Mouse (Mus musculus) spleen, postnatal 4 days (tissue): ENCODE measurements around the gene Smoc1.

Source experiments
- DNase-seq, 2 experiments: peaks; one replicate each; pipeline ENCODE4 v3.0.0; 2022; ENCODE audit warnings: low spot score in 2 of 2

Gene Smoc1

DNA sequence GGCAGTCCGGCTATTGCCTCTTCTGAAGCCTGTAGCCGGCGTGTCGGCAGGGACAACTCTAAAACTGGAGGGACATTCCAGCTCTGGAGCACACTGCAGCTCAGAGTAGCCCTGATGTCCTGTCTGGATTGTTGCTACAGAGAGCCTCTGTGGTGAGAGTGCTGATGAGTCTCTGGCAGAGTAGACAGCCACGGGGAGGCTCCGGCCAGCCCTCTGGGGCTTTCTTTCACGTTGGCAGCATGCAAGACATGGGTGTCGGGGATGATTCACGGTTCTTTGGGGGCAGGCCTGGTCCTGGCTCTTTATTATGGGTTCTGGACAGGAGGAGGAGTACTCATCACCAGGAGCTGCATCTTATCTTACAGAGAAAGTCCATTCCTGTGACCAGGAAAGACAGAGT, 140.5 kb downstream of the Smoc1 start:
- no peak for DNase-seq

DNA sequence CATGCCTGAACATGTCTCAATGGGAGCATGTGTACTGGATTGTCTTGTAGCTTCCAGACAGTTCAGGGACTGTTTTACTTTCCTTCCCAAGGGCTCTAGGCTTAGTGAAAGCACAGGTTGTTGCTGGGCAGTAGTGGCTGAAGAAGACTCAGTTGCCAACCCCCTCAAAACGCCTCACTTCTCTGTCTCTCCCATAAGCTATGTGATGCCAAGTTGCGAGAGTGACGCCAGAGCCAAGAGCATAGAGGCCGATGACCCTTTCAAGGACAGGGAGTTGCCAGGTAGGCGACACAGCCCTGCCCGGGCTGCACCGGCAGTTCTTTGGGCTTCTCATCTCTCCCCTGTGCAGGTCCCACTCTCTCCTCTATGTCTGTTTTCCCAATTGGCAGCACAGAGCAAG, 141.4 kb downstream of the Smoc1 start:
- no peak for DNase-seq

DNA sequence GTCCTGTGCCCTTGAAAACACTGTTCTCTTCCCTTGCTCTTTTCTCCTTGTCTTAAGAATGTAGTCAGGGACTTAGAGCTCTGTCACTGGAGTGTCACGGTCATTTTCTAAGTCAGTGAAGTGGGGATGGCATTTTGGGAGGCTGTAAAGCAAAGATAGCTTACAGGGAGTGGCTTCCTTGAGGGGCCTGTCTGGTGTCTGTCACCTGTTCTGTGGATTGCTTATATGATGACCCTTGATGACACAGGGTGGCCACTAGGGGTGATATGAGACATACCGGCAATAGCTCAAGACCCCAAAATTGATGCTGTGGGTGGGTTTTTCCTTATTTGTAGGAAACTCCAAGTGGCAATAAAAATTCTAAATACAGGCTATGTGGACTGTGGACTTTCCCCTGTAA, 141.9 kb downstream of the Smoc1 start:
- DNase-seq, result no peak

DNA sequence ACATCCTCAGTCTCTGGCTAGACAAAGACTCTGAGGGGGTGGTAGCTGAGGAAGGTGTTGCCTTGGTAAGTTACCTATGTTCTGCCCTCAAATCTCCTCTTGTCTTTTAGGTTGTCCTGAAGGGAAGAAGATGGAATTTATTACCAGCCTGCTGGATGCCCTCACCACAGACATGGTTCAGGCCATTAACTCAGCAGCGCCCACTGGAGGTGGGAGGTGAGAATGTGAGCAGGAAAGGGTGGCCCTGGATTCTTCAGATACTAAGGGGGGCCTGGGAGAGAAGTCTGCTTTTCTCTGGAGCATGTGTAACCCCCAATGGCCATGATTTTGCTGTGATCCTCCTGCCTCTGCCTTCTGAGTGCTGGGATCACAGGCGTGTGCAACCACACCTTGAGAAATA, 143.5 kb downstream of the Smoc1 start:
- no peak for DNase-seq

- no peak for DNase-seq
These were observed 146.4 kb downstream of the Smoc1 start for GRCm38 (mm10) chr12:81173011-81173410.

DNA sequence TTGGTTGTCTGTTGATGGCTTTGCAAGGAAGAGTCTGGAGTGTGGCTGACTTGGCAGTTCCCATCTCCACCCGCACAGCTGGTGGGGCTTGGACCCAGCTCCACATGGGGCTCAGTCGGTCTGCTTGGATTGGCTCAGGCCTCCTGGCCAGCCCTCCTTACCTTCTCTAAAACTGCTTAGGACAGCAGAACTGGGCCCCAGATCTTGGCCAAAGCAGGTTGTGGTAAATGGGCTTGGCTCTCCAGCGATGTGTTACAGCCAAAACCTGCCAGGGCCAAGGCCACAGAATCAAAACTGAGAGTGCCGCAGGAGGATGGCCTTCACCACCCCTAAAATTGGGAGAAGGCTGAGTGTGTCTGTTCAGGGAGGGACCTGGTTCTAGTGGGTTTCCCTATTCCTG, 147.3 kb downstream of the Smoc1 start:
- no peak for DNase-seq

DNA sequence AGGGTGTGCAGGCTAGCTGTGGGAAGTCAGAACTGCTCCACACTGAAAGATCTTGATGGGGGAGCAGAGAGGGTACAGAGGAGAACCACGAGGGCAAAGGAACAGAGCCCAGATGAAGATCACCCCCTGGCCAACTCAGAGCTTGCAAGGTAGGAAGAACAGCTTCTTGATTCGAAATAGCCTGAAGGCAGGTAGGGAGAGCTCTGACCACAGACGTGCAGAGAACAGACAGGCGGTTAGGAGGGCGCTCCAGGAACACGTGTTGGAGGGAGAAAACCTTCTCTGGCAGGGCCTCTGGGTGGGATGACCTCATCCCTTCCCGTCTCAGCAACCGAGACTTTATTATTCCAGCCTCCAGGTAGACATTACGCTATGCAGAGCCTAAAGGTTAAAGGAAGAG, 148.6 kb downstream of the Smoc1 start:
- DNase-seq, result no peak

GRCm38 (mm10) chr12:81182073-81182472, 155.5 kb downstream of the Smoc1 start:
- peak; percentile 33 to 79 for DNase-seq

GRCm38 (mm10) chr12:81184967-81185366, 158.4 kb downstream of the Smoc1 start:
- no peak for DNase-seq

GRCm38 (mm10) chr12:81186081-81186480, 159.5 kb downstream of the Smoc1 start:
- no peak for DNase-seq

- DNase-seq, result no peak
These were observed 160.1 kb downstream of the Smoc1 start for GRCm38 (mm10) chr12:81186668-81187067.

DNA sequence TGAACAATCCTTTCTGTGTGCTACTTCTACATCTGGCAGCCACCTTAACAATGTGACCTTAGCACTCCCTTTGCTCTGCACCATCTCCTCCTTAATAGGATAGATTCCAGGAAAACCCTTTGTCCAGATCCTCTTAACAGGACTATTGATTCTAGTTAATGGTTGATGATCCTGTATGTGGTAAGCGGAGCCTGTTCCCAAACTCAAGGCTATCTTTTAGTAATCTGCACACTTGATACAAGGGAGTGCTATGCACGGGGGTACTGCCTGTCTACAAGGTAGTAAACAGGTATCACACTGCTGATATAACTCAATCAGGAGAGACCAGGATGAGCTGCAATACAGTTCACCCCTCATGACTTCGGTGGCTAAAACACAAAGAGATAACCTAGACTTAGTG, 161.8 kb downstream of the Smoc1 start:
- no peak for DNase-seq

DNA sequence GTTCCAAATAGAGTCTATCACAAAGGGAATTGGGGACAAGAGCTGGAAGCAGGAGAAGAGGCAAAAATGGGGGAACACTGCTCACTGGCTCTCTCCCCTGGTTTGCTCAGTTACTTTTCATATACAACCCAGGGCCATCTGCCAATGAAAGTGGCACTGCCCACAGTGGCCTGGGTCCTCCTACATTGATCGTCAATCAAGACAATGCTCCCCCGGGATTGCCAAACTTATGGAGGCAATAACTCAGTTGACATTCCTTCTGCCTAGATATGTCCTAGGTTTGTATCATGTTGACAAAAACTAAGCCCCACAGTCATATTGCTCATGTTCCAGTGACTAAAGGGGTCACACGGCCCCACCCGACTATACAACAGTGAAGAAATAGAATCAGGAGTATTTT, 162.4 kb downstream of the Smoc1 start:
- no peak for DNase-seq

GRCm38 (mm10) chr12:81189636-81190035, 163.0 kb downstream of the Smoc1 start:
- DNase-seq, result no peak

DNA sequence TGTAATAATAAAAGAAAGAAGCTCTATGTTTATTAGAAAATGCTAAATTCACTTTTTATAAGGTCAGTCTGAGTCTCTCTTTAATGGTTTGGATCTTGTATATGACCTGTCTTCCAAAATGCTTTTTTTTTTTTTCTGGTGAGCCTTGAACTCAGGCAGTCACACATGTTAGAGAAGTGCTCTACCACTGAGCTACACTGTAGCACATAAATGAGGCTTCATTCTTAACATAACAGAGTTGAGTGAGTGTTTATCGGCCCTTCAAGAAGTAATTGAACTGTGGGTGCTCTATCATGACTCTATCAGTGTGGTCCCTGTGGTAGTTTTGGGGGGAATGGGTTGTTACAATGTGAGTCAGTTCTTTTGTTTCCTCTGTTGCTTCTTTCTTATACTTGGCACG, 167.4 kb downstream of the Smoc1 start:
- DNase-seq, result no peak

- no peak for DNase-seq
These were observed 171.0 kb downstream of the Smoc1 start for GRCm38 (mm10) chr12:81197468-81198075.

DNA sequence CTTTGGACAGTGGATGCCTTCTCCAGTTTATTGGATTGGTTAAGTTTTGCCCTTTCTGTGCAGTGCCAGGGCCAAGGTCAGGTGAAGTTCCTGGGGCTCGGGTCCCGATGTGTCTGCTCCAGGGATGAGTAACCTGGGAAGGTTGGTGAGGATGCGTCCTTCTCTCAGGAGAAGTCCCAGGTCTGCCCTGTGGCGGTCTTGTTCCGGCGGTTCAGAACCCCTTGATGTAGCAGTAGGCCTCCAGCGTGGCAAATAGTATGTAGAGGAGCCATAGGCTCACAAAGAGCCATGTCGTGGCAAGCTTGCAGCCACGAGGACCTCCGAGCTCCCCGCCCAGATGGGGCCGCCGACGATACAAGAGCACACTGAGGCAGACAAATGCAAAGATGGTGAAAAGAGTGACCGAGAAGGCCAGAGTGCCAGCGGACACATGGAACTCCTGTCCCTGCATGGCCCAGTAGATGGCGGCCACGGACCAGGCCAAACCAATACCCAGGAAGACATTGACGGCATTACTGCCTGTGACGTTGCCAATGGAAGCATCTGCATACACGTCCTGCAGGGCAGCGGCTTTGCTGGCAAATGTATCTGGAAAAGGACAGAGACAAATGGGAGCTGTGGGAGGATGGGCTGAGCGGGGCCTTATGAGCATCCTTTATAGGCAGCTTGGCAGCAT, 172.8 kb downstream of the Smoc1 start:
- DNase-seq, result no peak

GRCm38 (mm10) chr12:81203226-81203625, 176.6 kb downstream of the Smoc1 start:
- no peak for DNase-seq

- DNase-seq, result no peak
These were observed 179.3 kb downstream of the Smoc1 start for GRCm38 (mm10) chr12:81205619-81206560.

DNA sequence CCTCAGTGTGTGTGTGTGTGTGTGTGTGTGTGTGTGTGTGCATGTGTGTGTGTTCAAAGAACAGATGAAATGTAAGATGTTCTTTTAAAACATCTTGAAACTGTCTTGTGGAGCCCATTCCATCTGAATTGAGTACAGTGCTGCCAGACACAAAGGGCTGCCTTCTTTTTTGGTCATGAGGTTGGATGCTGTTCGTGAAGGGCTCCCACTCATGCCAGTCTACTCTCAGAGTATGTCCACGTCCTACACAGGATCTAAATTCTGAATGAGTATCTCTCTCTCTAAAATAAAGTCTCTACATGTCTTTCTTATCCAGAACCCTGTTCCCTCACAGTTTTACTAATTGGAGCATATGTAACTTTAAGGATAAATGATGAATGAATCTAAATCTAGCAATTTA, 182.0 kb downstream of the Smoc1 start:
- no peak for DNase-seq

GRCm38 (mm10) chr12:81219339-81219738, 192.7 kb downstream of the Smoc1 start:
- DNase-seq, result no peak

GRCm38 (mm10) chr12:81223276-81223675, 196.7 kb downstream of the Smoc1 start:
- no peak for DNase-seq

- DNase-seq, result no peak
These were observed 198.2 kb downstream of the Smoc1 start for GRCm38 (mm10) chr12:81224843-81225242.
